Mouse (Mus musculus): ENCODE data around the gene Uchl3. TPM values are rescaled to one million over a fixed set of nuclear protein-coding genes. Genes with fewer than 3 reads are reported as not detected.

Gene Uchl3
- polyA plus RNA-seq, 1 experiment, result 38.9 TPM

DNA sequence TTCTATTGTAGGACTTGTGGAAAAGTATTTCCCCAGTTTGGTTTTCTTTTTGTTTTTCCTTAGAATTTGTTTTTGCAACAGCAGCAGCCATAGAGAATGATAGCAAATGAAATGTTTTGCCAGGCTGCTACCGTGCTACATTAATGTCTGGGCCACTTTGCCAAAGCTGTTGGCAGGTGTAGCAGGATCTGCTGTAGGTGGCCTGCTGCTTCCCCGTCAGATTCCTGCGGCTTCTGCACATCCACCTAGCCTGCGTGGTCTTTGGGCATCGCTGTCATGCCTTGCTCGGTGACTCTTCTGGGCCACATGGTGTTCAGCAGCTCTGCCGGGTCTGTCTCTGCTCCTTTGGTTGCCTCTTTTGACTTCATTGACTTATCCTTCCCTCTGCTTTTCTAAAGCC is 14.9 kb downstream of the Uchl3 start:
- no peaks in the 10 kb centered on the region for H3K79me3 ChIP-seq (ENCODE audit: low read depth)
- no peak overlapping the region for H3K4me3 ChIP-seq (ENCODE audit: insufficient read depth, poor library complexity, severe bottlenecking)
- peaks cover 46% of the 10 kb centered on the region for H3K36me3 ChIP-seq (ENCODE audit: control insufficient read depth, insufficient read depth)
- H3K27me3 ChIP-seq (ENCODE audit: control insufficient read depth, insufficient read depth, insufficient read length), result no peaks in the 10 kb centered on the region
- no peaks in the 10 kb centered on the region for H3K79me2 ChIP-seq (ENCODE audit: control insufficient read depth, insufficient read depth)
- no peak overlapping the region for H3ac ChIP-seq (ENCODE audit: control insufficient read depth, insufficient read length, low read depth)
- no peak for TF ChIP-seq MAX (IDR thresholded peaks at IDR 0.05)
- TF ChIP-seq CTCF (IDR thresholded peaks at IDR 0.05; ENCODE audit: control insufficient read depth, insufficient read depth, insufficient read length), result no peak
- no peak for TF ChIP-seq CEBPB (IDR thresholded peaks at IDR 0.05; ENCODE audit: low read depth)
- TF ChIP-seq MYOG (IDR thresholded peaks at IDR 0.05; ENCODE audit: control insufficient read depth, extremely low read depth, insufficient read length), result no peak
- no peak for TF ChIP-seq FOSL1 (IDR thresholded peaks at IDR 0.05; ENCODE audit: insufficient read depth, low read length, poor library complexity, severe bottlenecking)
- no peak for TF ChIP-seq MYOD1 (IDR thresholded peaks at IDR 0.05; ENCODE audit: control insufficient read depth, insufficient read length, low read depth)
- no peak for TF ChIP-seq USF1 (IDR thresholded peaks at IDR 0.05; ENCODE audit: low read depth)

DNA sequence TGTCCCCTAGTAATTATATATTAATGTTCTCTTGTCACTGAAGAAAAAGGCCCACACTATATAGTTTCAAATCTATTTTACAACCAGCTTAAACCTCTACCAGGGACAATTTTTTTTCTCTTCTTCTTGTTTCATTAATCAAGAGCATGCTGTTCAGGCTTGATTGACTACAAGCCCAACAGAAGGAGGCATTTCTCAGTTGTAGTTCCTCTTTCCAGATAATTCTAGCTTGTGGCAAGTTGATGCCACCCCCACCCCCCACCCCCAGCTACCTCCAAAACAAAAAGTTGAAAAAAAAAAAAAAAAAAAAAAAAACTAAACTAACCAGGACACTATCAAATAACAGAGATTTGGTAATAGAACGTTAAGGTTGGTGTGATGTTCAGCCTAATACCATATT is 18.5 kb downstream of the Uchl3 start:
- Histone ChIP-seq H3K79me2 (ENCODE audit: control insufficient read depth, insufficient read depth) (no peaks in the 10 kb centered on the region), H3ac (ENCODE audit: control insufficient read depth, insufficient read length, low read depth) (no peak overlapping the region), H3K27me3 (ENCODE audit: control insufficient read depth, insufficient read depth, insufficient read length) (no peaks in the 10 kb centered on the region), H3K36me3 (ENCODE audit: control insufficient read depth, insufficient read depth) (peaks cover 36% of the 10 kb centered on the region), H3K79me3 (ENCODE audit: low read depth) (no peaks in the 10 kb centered on the region), H3K4me3 (ENCODE audit: insufficient read depth, poor library complexity, severe bottlenecking) (no peak overlapping the region)
- no peak for TF ChIP-seq CTCF (IDR thresholded peaks at IDR 0.05; ENCODE audit: control insufficient read depth, insufficient read depth, insufficient read length)
- no peak for TF ChIP-seq MYOD1 (IDR thresholded peaks at IDR 0.05; ENCODE audit: control insufficient read depth, insufficient read length, low read depth)
- no peak for TF ChIP-seq CEBPB (IDR thresholded peaks at IDR 0.05; ENCODE audit: low read depth)
- no peak for TF ChIP-seq USF1 (IDR thresholded peaks at IDR 0.05; ENCODE audit: low read depth)
- TF ChIP-seq FOSL1 (IDR thresholded peaks at IDR 0.05; ENCODE audit: insufficient read depth, low read length, poor library complexity, severe bottlenecking), result no peak
- TF ChIP-seq MYOG (IDR thresholded peaks at IDR 0.05; ENCODE audit: control insufficient read depth, extremely low read depth, insufficient read length), result no peak
- no peak for TF ChIP-seq MAX (IDR thresholded peaks at IDR 0.05)

DNA sequence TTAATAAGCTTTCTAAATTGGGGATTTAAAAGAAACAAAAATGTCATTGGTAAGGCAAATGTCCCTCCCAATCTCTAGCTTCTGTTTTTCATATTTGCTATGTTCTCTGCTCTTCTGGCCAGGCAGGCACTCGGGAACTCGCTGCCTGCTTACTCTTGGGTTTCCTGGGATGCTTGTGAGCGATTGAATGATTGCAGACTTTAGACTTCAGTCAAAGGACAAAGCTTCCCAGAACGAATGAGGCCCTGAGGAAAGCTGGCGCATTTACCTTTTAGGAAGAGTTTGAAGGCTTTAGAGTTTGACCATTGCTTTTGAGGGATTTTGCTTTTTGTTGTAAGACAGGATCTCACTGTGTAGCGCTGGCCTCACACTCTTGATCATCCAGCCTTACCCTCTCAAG is 33.9 kb downstream of the Uchl3 start:
- Histone ChIP-seq H3K79me2 (ENCODE audit: control insufficient read depth, insufficient read depth) (no peaks in the 10 kb centered on the region), H3K4me3 (ENCODE audit: insufficient read depth, poor library complexity, severe bottlenecking) (no peak overlapping the region), H3K27me3 (ENCODE audit: control insufficient read depth, insufficient read depth, insufficient read length) (no peaks in the 10 kb centered on the region), H3K36me3 (ENCODE audit: control insufficient read depth, insufficient read depth) (peaks cover 10% of the 10 kb centered on the region), H3ac (ENCODE audit: control insufficient read depth, insufficient read length, low read depth) (no peak overlapping the region), H3K79me3 (ENCODE audit: low read depth) (no peaks in the 10 kb centered on the region)
- TF ChIP-seq FOSL1 (IDR thresholded peaks at IDR 0.05; ENCODE audit: insufficient read depth, low read length, poor library complexity, severe bottlenecking), result no peak
- no peak for TF ChIP-seq MYOD1 (IDR thresholded peaks at IDR 0.05; ENCODE audit: control insufficient read depth, insufficient read length, low read depth)
- no peak for TF ChIP-seq MAX (IDR thresholded peaks at IDR 0.05)
- no peak for TF ChIP-seq USF1 (IDR thresholded peaks at IDR 0.05; ENCODE audit: low read depth)
- no peak for TF ChIP-seq CTCF (IDR thresholded peaks at IDR 0.05; ENCODE audit: control insufficient read depth, insufficient read depth, insufficient read length)
- no peak for TF ChIP-seq CEBPB (IDR thresholded peaks at IDR 0.05; ENCODE audit: low read depth)
- TF ChIP-seq MYOG (IDR thresholded peaks at IDR 0.05; ENCODE audit: control insufficient read depth, extremely low read depth, insufficient read length), result no peak

DNA sequence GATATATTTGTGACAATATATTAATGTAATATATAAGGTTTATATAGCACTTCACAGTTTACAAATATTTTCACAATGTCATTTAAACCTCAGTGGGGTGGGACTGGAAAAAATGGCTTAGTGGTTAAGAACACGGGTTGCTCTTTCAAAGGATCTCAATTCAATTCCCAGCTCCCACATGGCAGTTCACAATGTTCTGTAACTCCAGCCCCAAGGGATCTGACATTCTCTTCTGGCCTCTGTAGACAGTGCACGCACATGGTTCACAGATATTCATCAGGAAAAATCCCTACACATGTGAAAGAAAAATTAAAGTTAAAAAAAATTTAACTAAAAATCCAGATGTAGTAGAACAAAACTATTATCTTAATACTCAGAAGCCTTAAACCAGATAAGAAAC is 34.6 kb downstream of the Uchl3 start:
- Histone ChIP-seq H3K4me3 (ENCODE audit: insufficient read depth, poor library complexity, severe bottlenecking) (no peak overlapping the region), H3K27me3 (ENCODE audit: control insufficient read depth, insufficient read depth, insufficient read length) (no peaks in the 10 kb centered on the region), H3K79me3 (ENCODE audit: low read depth) (no peaks in the 10 kb centered on the region), H3K36me3 (ENCODE audit: control insufficient read depth, insufficient read depth) (peaks cover 10% of the 10 kb centered on the region), H3ac (ENCODE audit: control insufficient read depth, insufficient read length, low read depth) (no peak overlapping the region), H3K79me2 (ENCODE audit: control insufficient read depth, insufficient read depth) (no peaks in the 10 kb centered on the region)
- TF ChIP-seq CEBPB (IDR thresholded peaks at IDR 0.05; ENCODE audit: low read depth) (no peak), FOSL1 (IDR thresholded peaks at IDR 0.05; ENCODE audit: insufficient read depth, low read length, poor library complexity, severe bottlenecking) (no peak), MYOD1 (IDR thresholded peaks at IDR 0.05; ENCODE audit: control insufficient read depth, insufficient read length, low read depth) (no peak), CTCF (IDR thresholded peaks at IDR 0.05; ENCODE audit: control insufficient read depth, insufficient read depth, insufficient read length) (no peak), MAX (IDR thresholded peaks at IDR 0.05) (no peak), USF1 (IDR thresholded peaks at IDR 0.05; ENCODE audit: low read depth) (no peak), MYOG (IDR thresholded peaks at IDR 0.05; ENCODE audit: control insufficient read depth, extremely low read depth, insufficient read length) (no peak)

DNA sequence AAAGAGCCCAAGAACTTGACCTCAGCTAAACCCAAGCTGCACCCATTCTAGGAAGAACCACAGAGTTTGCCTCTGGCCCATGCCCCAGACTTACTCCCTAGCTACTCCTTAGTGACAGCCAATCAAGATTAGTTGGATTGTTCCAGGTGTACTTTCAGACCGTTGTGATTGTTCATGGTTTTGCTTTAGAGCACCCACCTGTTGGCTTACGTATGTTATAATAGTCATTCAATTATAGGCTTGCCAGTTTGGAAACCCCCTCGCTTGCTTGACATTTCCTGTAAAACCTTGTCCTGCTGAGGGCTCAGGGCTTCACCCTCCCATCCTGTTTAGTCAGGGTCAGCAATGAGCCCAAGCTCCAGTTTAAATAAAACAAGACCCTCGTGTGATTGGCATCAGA is 50.7 kb downstream of the Uchl3 start:
- H3K4me3 ChIP-seq (ENCODE audit: insufficient read depth, poor library complexity, severe bottlenecking), result no peak overlapping the region
- H3K79me3 ChIP-seq (ENCODE audit: low read depth), result no peaks in the 10 kb centered on the region
- no peak overlapping the region for H3ac ChIP-seq (ENCODE audit: control insufficient read depth, insufficient read length, low read depth)
- no peaks in the 10 kb centered on the region for H3K79me2 ChIP-seq (ENCODE audit: control insufficient read depth, insufficient read depth)
- no peaks in the 10 kb centered on the region for H3K36me3 ChIP-seq (ENCODE audit: control insufficient read depth, insufficient read depth)
- no peak for TF ChIP-seq MYOD1 (IDR thresholded peaks at IDR 0.05; ENCODE audit: control insufficient read depth, insufficient read length, low read depth)
- TF ChIP-seq CEBPB (IDR thresholded peaks at IDR 0.05; ENCODE audit: low read depth), result no peak
- TF ChIP-seq MAX (IDR thresholded peaks at IDR 0.05), result no peak
- TF ChIP-seq FOSL1 (IDR thresholded peaks at IDR 0.05; ENCODE audit: insufficient read depth, low read length, poor library complexity, severe bottlenecking), result no peak
- no peaks in the 10 kb centered on the region for H3K27me3 ChIP-seq (ENCODE audit: control insufficient read depth, insufficient read depth, insufficient read length)

DNA sequence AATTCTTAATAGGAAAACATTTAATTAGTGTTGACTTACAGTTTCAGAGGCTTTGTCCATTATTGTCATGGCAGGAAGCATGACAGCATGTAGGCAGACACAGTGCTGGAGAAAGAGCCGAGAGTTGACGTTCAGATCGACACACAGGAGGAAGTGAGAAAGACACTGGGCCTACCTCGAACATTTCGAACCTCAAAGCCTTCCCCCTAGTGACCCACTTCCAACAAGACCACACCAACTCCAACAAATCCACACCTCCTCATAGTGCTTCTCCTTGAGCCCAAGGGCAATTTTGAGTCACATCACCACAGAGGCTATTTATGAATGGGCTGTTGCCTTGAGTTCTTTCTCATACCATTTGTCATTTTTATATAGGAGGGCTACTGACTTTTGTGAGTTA is 53.3 kb downstream of the Uchl3 start:
- H3K27me3 ChIP-seq (ENCODE audit: control insufficient read depth, insufficient read depth, insufficient read length), result peaks cover 3% of the 10 kb centered on the region
- no peaks in the 10 kb centered on the region for H3K79me2 ChIP-seq (ENCODE audit: control insufficient read depth, insufficient read depth)
- H3ac ChIP-seq (ENCODE audit: control insufficient read depth, insufficient read length, low read depth), result no peak overlapping the region
- H3K79me3 ChIP-seq (ENCODE audit: low read depth), result no peaks in the 10 kb centered on the region
- no peaks in the 10 kb centered on the region for H3K36me3 ChIP-seq (ENCODE audit: control insufficient read depth, insufficient read depth)
- no peak overlapping the region for H3K4me3 ChIP-seq (ENCODE audit: insufficient read depth, poor library complexity, severe bottlenecking)
- TF ChIP-seq USF1 (IDR thresholded peaks at IDR 0.05; ENCODE audit: low read depth), result no peak
- TF ChIP-seq FOSL1 (IDR thresholded peaks at IDR 0.05; ENCODE audit: insufficient read depth, low read length, poor library complexity, severe bottlenecking), result no peak
- no peak for TF ChIP-seq MYOD1 (IDR thresholded peaks at IDR 0.05; ENCODE audit: control insufficient read depth, insufficient read length, low read depth)
- TF ChIP-seq MAX (IDR thresholded peaks at IDR 0.05), result no peak
- TF ChIP-seq CEBPB (IDR thresholded peaks at IDR 0.05; ENCODE audit: low read depth), result no peak
- no peak for TF ChIP-seq MYOG (IDR thresholded peaks at IDR 0.05; ENCODE audit: control insufficient read depth, extremely low read depth, insufficient read length)
- no peak for TF ChIP-seq CTCF (IDR thresholded peaks at IDR 0.05; ENCODE audit: control insufficient read depth, insufficient read depth, insufficient read length)

Data from C2C12 (cell line).